Mouse (Mus musculus) hindbrain, embryonic 10.5 days (tissue): ENCODE measurements around the gene St3gal2. TPM values are rescaled to one million over a fixed set of nuclear protein-coding genes. Genes with fewer than 3 reads are reported as not detected.
"Not testable (repeated sequence)": the region's sequence is repeated elsewhere in the genome, so short reads cannot be mapped to it uniquely, and the experiment has no call there.

ENCODE experiments used
- DNase-seq: peaks from one replicate; pipeline ENCODE4 v3.0.0-alpha.2; 2017; ENCODE audit warnings: low spot score
- H3K27ac ChIP-seq: fragments of 300-500 bp; sonication (generic); 2 replicates; pipeline ENCODE4 v1.5.1; 2016; ENCODE audit warnings: mild to moderate bottlenecking, moderate library complexity
- H3K27me3 ChIP-seq: fragments of 300-500 bp; sonication (generic); 2 replicates; pipeline ENCODE4 v1.6.1; 2016; ENCODE audit warnings: mild to moderate bottlenecking; ENCODE audit not compliant: poor library complexity, insufficient read depth, severe bottlenecking
- H3K36me3 ChIP-seq: fragments of 300-500 bp; sonication (generic); 2 replicates; pipeline ENCODE4 v1.6.1; 2016; ENCODE audit warnings: mild to moderate bottlenecking, moderate library complexity
- H3K4me1 ChIP-seq: fragments of 300-500 bp; sonication (generic); replicated peaks from 2 replicates; pipeline ENCODE4 v1.6.1; 2016; ENCODE audit warnings: mild to moderate bottlenecking
- H3K4me3 ChIP-seq: fragments of 300-500 bp; sonication (generic); 2 replicates; pipeline ENCODE4 v1.5.1; 2016; ENCODE audit warnings: mild to moderate bottlenecking, moderate library complexity
- H3K9me3 ChIP-seq: fragments of 300-500 bp; sonication (generic); 2 replicates; pipeline ENCODE4 v1.6.1; 2016; ENCODE audit warnings: mild to moderate bottlenecking, moderate library complexity
- WGBS: fragments of 180-500 bp; shearing (Covaris S2); methylation state at CpG from one replicate; pipeline ENCODE4 v1.1.7; 2016; 5-methylcytosine and 5-hydroxymethylcytosine counted together
- polyA plus RNA-seq: library from polyadenylated mRNA; unstranded; fragments of >200 nt; fragmentation: Nextera tagmentation; extraction: Ambion mirVana; gene quantifications from 2 replicates; pipeline ENCODE4 v1.2.1, GENCODE M21; 2016

St3gal2 gene
- polyA plus RNA-seq, 1 experiment from 2014 or later: 27.1 TPM

DNA sequence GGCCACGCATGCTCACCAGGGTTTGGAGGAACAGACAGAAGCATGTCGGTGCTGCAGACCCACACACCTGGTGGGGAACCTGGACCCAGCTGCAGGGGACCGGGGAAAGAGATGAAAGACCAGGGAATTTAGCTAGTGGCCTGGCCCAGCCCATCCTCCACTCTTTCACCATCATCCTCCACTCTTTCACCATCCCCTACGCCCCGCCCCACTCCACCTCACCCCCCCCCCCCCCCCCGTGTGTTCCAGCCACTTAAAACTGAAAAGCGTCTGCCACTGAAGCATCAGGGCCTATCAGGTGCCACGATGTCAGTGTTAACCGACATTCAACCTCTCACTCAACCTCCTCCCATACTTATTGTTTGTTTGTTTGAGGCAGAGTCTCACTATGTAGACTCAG, 24.5 kb upstream of the St3gal2 start:
- H3K27me3 ChIP-seq: no peaks in the 10 kb centered on the region
- WGBS: 84% methylated on average over 9 of the region's 9 CpGs
- H3K27ac ChIP-seq: no peak overlapping the region
- peaks cover under 1% of the 10 kb centered on the region for H3K4me1 ChIP-seq
- peaks cover 59% of the 10 kb centered on the region for H3K36me3 ChIP-seq
- H3K4me3 ChIP-seq: no peak overlapping the region
- no peaks in the 10 kb centered on the region for H3K9me3 ChIP-seq
- DNase-seq: no peak

DNA sequence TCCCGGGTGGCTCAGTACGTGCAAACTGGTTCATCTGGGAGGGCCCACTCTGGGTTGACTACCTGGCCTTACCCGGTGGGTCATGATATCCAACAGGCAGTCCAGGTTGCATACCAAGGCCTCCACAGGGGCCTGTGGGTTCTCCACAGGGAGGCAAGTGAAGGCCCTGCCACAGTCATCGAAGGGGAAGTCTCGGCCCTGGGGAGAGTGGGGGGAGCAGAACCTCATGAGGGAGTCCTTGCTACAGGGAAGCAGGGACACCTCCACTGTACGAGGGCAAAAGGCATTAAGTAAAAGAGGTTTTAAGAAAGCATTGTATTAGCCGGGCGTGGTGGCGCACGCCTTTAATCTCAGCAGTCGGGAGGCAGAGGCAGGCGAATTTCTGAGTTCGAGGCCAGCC, 23.9 kb upstream of the St3gal2 start:
- Histone ChIP-seq H3K36me3 (peaks cover 55% of the 10 kb centered on the region), H3K27me3 (no peaks in the 10 kb centered on the region), H3K4me3 (no peak overlapping the region), H3K4me1 (0 out of 2 replicates have a peak, but pooled peaks cover 2% of the 10 kb centered on the region), H3K9me3 (no peaks in the 10 kb centered on the region), H3K27ac (no peak overlapping the region)
- no peak for DNase-seq
- WGBS: 94% methylated on average over 13 of the region's 13 CpGs

DNA sequence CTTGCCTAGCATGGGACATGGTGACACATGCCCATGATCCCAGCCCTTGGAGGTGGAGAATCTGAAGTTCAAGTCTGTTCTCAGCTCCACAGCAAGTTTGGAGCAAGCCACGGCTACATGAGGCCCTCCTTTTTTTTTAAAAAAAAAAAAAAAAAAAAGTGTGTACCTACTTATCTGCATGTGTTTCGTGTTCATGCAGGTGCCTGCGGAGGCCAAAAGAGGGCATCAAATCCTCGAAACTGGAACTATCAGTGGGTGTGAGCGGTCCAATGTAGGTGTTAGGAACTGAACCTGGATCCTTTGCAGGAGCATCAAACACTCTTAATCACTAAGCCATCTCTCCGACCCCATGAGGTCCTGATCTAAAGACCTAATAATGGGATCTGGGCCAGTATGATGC, 22.2 kb upstream of the St3gal2 start:
- H3K27ac ChIP-seq: no peak overlapping the region
- H3K9me3 ChIP-seq: no peaks in the 10 kb centered on the region
- H3K4me1 ChIP-seq: peaks cover 15% of the 10 kb centered on the region
- DNase-seq: no peak
- WGBS: 91% methylated on average over 6 of the region's 6 CpGs
- no peak overlapping the region for H3K4me3 ChIP-seq
- peaks cover 50% of the 10 kb centered on the region for H3K36me3 ChIP-seq
- H3K27me3 ChIP-seq: no peaks in the 10 kb centered on the region

DNA sequence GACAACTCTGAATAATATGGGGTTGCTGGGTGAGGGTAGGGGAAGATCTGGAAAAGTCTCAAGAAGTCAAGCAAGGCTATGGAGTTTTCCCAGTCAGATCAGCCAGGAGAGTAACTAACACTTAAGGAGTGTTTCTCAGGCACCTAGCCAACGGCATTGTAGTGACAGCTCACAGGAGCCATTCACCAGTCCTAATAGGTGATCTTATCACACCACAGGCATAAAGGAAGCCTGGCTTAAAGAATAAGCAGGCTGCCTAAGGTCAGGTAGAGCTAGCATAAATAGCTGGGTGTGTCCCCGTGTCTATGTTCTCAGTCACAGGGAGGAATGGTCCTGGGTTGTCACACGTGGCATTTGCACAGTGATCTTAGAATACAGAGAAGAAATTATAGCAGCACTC, 18.7 kb upstream of the St3gal2 start:
- no peaks in the 10 kb centered on the region for H3K9me3 ChIP-seq
- H3K4me3 ChIP-seq: no peak overlapping the region; the same call in 1 of the 2 replicates
- 84% methylated on average over 3 of the region's 3 CpGs for WGBS
- H3K27ac ChIP-seq: no peak overlapping the region
- H3K36me3 ChIP-seq: peaks cover 20% of the 10 kb centered on the region
- no peaks in the 10 kb centered on the region for H3K27me3 ChIP-seq
- no peak for DNase-seq
- peaks cover 15% of the 10 kb centered on the region for H3K4me1 ChIP-seq

DNA sequence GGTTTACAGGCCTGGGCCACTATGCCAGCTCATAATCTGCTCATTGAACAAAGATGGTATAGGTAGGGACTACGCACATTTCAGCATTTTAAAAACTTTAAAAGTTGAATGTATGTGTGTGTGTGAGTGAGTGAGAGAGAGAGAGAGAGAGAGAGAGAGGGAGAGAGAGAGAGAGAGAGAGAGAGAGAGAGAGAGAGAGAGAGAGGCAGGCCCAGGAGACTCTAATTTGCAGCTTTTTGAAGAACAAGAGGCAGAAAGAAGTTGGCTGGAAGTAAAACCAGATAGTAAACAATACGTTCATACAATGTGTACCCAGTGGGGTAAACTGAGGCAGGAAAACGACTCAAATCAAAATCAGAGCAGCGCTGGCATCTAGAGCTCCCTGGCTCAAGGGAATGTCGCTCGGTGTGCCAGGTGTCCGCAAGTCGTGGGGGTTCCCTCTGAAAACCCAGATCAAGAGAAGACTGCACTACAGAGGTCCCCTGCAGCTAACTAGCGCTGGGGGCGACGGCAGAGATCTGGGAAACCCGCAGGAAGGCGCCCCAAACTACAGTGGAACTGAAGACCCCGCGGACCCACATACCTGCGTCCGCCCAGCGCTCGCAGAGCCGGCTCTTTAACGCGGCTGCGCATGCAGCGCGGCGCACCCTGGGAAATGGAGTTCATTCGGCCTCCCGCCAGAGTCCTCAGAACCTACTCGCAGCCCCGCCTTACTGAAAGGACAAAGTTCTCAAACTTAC, 17.7 kb upstream of the St3gal2 start, which contains the start of gene Fuk:
Gene Fuk (minus strand): TSS at position 650 of the 740 bp plus-strand sequence.
- Histone ChIP-seq H3K9me3 (no peaks in the 10 kb centered on the region), H3K4me3 (peak within 1 kb of the TSS; percentile 85), H3K27ac (peak within 1 kb of the TSS; percentile 85), H3K27me3 (no peaks in the 10 kb centered on the region), H3K4me1 (peaks cover 15% of the 10 kb centered on the region), H3K36me3 (peaks cover 20% of the 10 kb centered on the region)
- 3% methylated on average over 30 of the region's 30 CpGs for WGBS
- peak; percentile 75 for DNase-seq

DNA sequence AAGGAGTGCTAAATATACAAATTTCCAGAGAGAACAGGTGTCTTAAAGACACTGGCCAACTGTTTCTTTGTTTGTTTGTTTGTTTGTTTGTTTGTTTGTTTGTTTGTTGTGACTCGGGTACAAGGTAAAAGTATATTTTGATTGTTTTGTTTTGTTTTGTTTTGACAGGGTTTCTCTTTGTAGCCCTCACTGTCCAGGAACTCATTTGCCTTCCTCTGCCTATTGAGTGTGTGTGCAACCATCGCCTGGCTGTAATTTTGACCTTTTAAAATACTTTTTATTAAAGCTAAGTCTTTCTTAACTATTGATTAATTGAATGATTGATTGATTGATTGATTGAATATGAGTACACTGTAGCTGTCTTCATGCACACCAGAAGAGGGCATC, 17.1 kb upstream of the St3gal2 start:
- H3K9me3 ChIP-seq: no peaks in the 10 kb centered on the region
- DNase-seq: no peak
- peak overlapping the region; percentile 85 for H3K4me3 ChIP-seq
- 61% methylated on average over 2 of the region's 2 CpGs for WGBS
- no peak overlapping the region; the same call in 1 of the 2 replicates for H3K27ac ChIP-seq
- H3K36me3 ChIP-seq: peaks cover 19% of the 10 kb centered on the region
- H3K4me1 ChIP-seq: peaks cover 15% of the 10 kb centered on the region
- H3K27me3 ChIP-seq: no peaks in the 10 kb centered on the region

DNA sequence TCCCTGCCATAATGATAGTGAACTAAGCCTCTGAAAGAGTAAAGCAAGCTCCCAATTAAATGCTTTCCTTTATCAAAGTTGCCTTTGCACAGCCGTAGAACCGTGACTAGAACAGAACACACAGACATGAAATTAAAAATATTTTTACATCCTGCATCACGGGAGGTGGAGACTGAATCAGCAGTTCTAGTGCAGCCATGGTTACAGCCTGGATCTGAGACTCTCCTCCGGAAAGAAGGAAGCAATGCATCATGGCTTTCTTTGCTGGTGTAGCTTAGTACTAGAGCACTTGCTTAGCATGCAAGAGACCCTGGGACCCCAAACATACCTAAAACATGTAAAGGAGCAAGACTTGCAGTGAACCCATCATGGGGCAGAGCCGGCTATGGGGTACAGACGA, 14.3 kb upstream of the St3gal2 start:
- Histone ChIP-seq H3K4me3 (no peak overlapping the region), H3K9me3 (no peaks in the 10 kb centered on the region), H3K27ac (no peak overlapping the region), H3K27me3 (no peaks in the 10 kb centered on the region), H3K36me3 (no peaks in the 10 kb centered on the region), H3K4me1 (peaks cover 15% of the 10 kb centered on the region)
- WGBS: 86% methylated on average over 6 of the region's 6 CpGs
- DNase-seq: no peak

DNA sequence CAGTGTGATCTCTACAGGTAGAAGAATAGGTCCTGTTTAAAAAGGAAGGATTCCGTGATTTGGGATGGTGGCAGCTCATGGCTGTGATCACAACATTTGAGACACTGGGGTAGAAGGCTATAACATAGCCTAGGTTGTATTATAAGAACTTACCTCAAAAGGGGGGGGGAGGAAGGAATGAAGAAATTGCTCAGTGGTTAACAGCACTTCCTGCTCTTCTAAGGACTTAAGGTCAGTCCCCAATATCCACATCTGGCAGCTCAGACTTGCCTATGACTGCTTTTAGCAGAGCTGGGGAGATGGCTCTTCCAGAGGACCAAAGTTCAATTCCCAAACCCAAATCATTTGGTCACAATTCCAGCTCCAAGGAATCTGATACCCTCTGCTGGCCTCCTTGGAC, 13.0 kb upstream of the St3gal2 start:
- Histone ChIP-seq H3K36me3 (no peaks in the 10 kb centered on the region), H3K9me3 (no peaks in the 10 kb centered on the region), H3K4me3 (no peak overlapping the region), H3K4me1 (peaks cover 7% of the 10 kb centered on the region), H3K27me3 (no peaks in the 10 kb centered on the region), H3K27ac (no peak overlapping the region)
- no peak for DNase-seq
- 90% methylated on average over 1 of the region's 1 CpGs for WGBS

DNA sequence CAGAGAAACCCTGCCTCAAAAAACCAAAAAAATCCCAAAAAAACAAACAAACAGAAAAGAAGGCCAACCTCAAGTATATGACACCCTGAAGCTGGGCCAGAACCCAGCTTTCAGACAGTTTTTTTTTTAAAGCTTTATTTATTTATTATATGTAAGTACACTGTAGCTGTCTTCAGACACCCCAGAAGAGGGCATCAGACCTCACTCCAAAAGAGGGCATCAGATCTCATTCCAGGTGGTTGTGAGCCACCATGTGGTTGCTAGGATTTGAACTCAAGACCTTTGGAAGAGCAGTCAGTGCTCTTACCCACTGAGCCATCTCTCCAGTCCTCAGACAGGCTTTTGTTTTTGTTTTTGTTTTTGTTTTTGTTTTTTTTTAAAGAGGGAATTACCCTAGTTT, 9.9 kb upstream of the St3gal2 start:
- not testable (repeated sequence) for H3K27me3 ChIP-seq, H3K9me3 ChIP-seq

DNA sequence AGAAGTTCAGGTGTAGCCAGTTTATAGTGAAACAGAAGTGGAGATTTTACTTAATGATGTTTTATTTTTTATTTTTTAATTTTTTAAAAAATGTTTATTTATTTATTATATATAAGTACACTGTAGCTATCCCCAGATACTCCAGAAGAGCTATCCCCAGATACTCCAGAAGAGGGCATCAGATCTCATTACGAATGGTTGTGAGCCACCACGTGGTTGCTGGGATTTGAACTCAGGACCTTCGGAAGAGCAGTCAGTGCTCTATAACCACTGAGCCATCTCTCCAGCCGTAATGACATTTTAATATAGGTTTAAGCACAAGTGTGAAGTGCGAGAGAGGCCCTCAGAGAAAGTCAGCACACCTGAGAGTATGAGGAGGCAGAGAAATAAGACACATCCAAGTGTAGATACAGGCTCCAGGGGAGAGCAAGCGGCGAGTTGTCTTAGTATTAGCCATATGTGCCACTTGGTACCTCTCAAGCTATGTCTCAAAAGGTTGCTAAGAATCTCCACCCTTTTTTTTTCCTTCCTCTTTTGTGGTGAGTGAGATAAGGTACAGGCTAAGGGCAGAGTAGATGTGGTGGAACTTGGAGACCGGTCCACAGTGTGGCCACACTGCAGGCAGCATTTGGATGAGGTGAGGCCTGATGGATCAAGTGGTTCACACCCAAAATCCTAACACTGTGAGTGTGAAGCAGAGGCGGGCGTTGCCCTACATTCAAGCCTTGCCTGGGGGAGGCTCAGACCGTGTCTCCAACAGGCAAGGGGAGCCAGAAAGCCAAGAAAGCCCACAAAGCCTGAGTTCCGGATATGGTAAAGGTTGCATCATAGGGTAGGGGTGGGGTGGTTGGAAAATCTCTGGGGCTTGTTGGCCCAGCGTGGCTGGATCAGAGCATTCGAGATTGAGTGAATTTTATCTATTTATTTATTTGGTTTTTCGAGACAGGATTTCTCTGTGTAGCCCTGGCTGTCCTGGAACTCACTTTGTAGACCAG, 7.8 kb upstream of the St3gal2 start:
- Histone ChIP-seq H3K4me3 (no peak overlapping the region), H3K27ac (no peak overlapping the region), H3K27me3 (no peaks in the 10 kb centered on the region), H3K36me3 (no peaks in the 10 kb centered on the region), H3K9me3 (no peaks in the 10 kb centered on the region), H3K4me1 (no peaks in the 10 kb centered on the region)
- 85% methylated on average over 15 of the region's 15 CpGs for WGBS
- no peak for DNase-seq

More for the DNA sequence above, 9.9 kb upstream of the St3gal2 start:
- H3K27ac ChIP-seq, H3K36me3 ChIP-seq, DNase-seq, H3K4me1 ChIP-seq, H3K4me3 ChIP-seq: not testable (repeated sequence)

DNA sequence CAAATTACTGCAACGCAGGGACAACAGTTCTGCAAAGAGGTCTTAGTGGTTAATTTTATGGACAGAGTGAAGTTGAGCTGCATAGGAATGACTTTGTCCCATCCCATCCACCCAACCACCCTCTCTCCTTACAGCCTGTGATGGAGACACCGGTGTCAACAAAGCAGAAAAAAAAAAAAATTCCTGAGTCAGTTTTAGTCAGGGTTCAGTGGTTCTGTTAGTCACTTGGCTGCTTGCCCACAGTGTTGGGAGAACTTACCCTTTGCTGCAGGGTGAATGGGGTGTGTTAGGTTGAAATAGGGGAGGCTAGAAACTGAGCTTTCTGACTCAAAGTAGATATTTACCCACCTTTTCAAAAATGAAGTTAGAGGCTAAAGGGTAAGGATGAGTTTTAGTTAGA, 2.3 kb upstream of the St3gal2 start:
- Histone ChIP-seq H3K27me3 (no peaks in the 10 kb centered on the region), H3K4me3 (no peak overlapping the region), H3K4me1 (peaks cover 38% of the 10 kb centered on the region), H3K9me3 (no peaks in the 10 kb centered on the region), H3K36me3 (peaks cover 3% of the 10 kb centered on the region), H3K27ac (no peak overlapping the region)
- WGBS: 79% methylated on average over 2 of the region's 2 CpGs
- no peak for DNase-seq

DNA sequence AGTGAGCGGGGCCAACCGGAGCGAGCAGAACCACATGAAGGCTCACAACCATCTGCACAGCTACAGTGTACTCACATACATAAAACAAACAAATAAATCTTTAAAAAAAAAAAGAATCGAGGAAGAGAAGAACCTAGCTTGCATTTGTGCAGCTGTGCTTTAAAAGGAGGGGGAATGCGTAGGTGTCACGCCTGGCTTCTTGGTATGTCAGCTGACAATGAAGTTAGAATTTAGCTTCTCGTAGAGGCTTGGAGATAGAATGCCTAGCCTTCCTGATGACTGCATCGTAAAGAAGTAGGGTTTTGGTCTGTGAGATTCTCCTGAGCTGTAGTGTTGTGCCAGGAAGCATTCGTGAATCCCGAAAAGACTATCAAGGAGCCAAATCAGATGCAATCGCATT, 1.7 kb upstream of the St3gal2 start:
- Histone ChIP-seq H3K36me3 (peaks cover 7% of the 10 kb centered on the region), H3K9me3 (no peaks in the 10 kb centered on the region), H3K27me3 (no peaks in the 10 kb centered on the region), H3K27ac (no peak overlapping the region), H3K4me1 (peaks cover 38% of the 10 kb centered on the region), H3K4me3 (no peak overlapping the region)
- DNase-seq: no peak
- 84% methylated on average over 11 of the region's 11 CpGs for WGBS

DNA sequence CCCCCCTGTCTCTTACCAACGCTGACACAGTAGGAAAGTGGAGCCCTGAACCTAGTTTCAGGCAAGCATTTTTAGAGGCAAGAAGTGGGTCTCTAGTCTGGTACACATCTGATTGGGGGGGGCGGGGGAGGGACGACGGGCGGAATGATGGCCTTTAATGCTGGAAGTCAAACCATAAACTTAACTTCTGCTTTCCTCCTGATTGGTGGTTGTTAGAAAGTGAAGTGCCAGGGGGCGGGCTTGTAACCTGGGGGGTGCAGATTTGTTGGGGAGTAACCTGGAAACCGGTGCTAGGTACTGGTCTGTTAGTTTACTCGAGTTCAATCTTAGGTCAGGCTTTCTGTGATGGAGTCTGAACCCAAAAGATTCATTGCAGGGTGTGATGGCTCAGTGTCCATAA, 1.3 kb upstream of the St3gal2 start:
- no peak overlapping the region for H3K27ac ChIP-seq
- DNase-seq: no peak
- H3K27me3 ChIP-seq: no peaks in the 10 kb centered on the region
- H3K4me3 ChIP-seq: no peak overlapping the region
- no peaks in the 10 kb centered on the region for H3K9me3 ChIP-seq
- 73% methylated on average over 8 of the region's 8 CpGs for WGBS
- peaks cover 38% of the 10 kb centered on the region for H3K4me1 ChIP-seq
- peaks cover 7% of the 10 kb centered on the region for H3K36me3 ChIP-seq
